Mouse (Mus musculus): ENCODE results near the gene Dcaf11. TPM values are rescaled to one million over a fixed set of nuclear protein-coding genes. Genes with fewer than 3 reads are reported as not detected.

Dcaf11 gene
- total and polyA plus RNA-seq, 3 experiments, result 24.3 to 37.9 TPM; not detected in 1

DNA sequence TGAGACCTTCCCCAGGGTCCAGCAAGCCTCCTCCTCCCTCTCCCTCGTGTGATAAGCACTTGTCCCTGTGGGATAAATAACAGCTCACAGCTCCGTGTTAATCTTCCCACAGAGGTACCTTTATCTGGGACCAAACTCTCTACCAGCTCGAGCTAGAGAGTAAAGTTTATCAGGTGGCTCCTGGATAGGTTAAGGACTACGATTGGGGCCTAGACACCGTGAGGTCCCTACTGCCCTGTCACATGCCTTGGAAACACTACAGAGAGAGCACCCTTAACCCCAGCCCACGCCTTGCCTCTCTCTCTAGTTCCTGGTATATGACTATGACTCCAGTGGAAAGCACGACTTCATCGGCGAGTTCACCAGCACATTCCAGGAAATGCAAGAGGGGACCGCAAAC is 45.9 kb upstream of the Dcaf11 start:
- Histone ChIP-seq H3K9me3 (replicated peaks; ENCODE audit: insufficient read depth, low read length) (no peaks in the 10 kb centered on the region), H3K27ac (ENCODE audit: control insufficient read depth, low read depth, low read length) (no peak overlapping the region), H3K27me3 (ENCODE audit: control insufficient read depth in 1 of 2, insufficient read depth in 2 of 2, low read length in 2 of 2) (peaks cover 7 to 30% of the 10 kb centered on the region in 2 experiments), H3K4me3 (ENCODE audit: control insufficient read depth in 1 of 2, insufficient read depth in 1 of 2, low read depth in 2 of 2, low read length in 2 of 2) (no peak overlapping the region), H3K79me2 (ENCODE audit: control insufficient read depth, insufficient read depth, low read length, poor library complexity) (no peaks in the 10 kb centered on the region), H3K9ac (ENCODE audit: control insufficient read depth, low read depth, low read length, poor library complexity, severe bottlenecking) (no peak overlapping the region), H3K36me3 (ENCODE audit: control insufficient read depth in 1 of 2, insufficient read depth in 2 of 2, low read length in 2 of 2) (no peaks in the 10 kb centered on the region), H3K4me1 (ENCODE audit: control insufficient read depth in 1 of 2, insufficient read depth in 2 of 2, low read length in 2 of 2) (no peaks in the 10 kb centered on the region)
- no peak for DNase-seq (ENCODE audit: low read depth, low spot score)
- TF ChIP-seq USF2 (IDR thresholded peaks at IDR 0.05; ENCODE audit: borderline replicate concordance in 1 of 2, insufficient read depth in 1 of 2, low read depth in 1 of 2, low read length in 2 of 2) (no peak), MYB (IDR thresholded peaks at IDR 0.05; ENCODE audit: low read depth, low read length) (no peak), CHD2 (IDR thresholded peaks at IDR 0.05; ENCODE audit: low read length) (no peak), MEF2A (IDR thresholded peaks at IDR 0.05; ENCODE audit: extremely low read depth, insufficient replicate concordance, low read depth, low read length, poor library complexity, severe bottlenecking) (no peak), MAFK (IDR thresholded peaks at IDR 0.05; ENCODE audit: borderline replicate concordance, low read depth, low read length) (no peak), POLR2AphosphoS2 (IDR thresholded peaks at IDR 0.05; ENCODE audit: low read length) (no peak), HCFC1 (IDR thresholded peaks at IDR 0.05; ENCODE audit: low read depth, low read length) (no peak), ELF1 (IDR thresholded peaks at IDR 0.05; ENCODE audit: low read depth, low read length) (no peak), ZNF384 (IDR thresholded peaks at IDR 0.05; ENCODE audit: low read depth, low read length) (no peak), UBTF (IDR thresholded peaks at IDR 0.05; ENCODE audit: borderline replicate concordance, insufficient read depth, low read depth, low read length) (no peak)

DNA sequence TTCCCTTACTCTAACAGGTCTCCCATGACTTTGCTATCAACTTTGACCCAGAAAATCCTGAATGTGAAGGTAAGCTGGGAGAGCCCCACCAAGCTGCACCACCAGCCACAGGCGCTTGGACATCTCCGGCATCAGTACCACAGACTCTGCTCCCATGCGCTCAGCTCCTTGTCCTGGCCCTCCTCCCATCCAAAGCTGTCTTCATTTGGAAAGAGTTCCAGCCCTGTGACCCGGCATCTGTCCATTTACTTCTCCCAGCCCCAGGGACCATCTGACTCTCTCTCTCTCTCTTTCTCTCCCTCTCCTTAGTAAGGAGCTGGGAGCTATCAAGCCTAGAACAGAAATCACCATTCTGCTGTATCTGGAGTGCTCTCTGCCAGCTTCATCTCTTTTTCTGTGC is 44.0 kb upstream of the Dcaf11 start:
- H3K27me3 ChIP-seq (ENCODE audit: control insufficient read depth in 1 of 2, insufficient read depth in 2 of 2, low read length in 2 of 2), result peaks cover 9 to 29% of the 10 kb centered on the region in 2 experiments
- no peak for TF ChIP-seq ZKSCAN1 (IDR thresholded peaks at IDR 0.05; ENCODE audit: low read depth, low read length)
- TF ChIP-seq NELFE (IDR thresholded peaks at IDR 0.05; ENCODE audit: low read depth, low read length), result no peak
- TF ChIP-seq USF2 (IDR thresholded peaks at IDR 0.05; ENCODE audit: borderline replicate concordance in 1 of 2, insufficient read depth in 1 of 2, low read depth in 1 of 2, low read length in 2 of 2), result no peak
- no peak for TF ChIP-seq ZC3H11A (IDR thresholded peaks at IDR 0.05; ENCODE audit: low read depth, low read length)
- no peak for TF ChIP-seq GABPA (IDR thresholded peaks at IDR 0.05; ENCODE audit: low read depth, low read length)
- no peak for TF ChIP-seq ETS1 (IDR thresholded peaks at IDR 0.05; ENCODE audit: low read depth, low read length)
- no peak for TF ChIP-seq CHD1 (IDR thresholded peaks at IDR 0.05; ENCODE audit: low read depth, low read length)
- no peak for TF ChIP-seq CHD2 (IDR thresholded peaks at IDR 0.05; ENCODE audit: low read length)
- no peak for TF ChIP-seq KAT2A (conservative IDR thresholded peaks at IDR 0.05; ENCODE audit: low read depth, low read length)
- no peak for TF ChIP-seq ZMIZ1 (IDR thresholded peaks at IDR 0.05; ENCODE audit: low read depth, low read length)
- no peak for TF ChIP-seq ZNF384 (IDR thresholded peaks at IDR 0.05; ENCODE audit: low read depth, low read length)
- TF ChIP-seq RCOR1 (IDR thresholded peaks at IDR 0.05; ENCODE audit: low read depth, low read length), result no peak
- TF ChIP-seq JUND (IDR thresholded peaks at IDR 0.05; ENCODE audit: low read depth, low read length), result no peak
- no peak for TF ChIP-seq EP300 (IDR thresholded peaks at IDR 0.05; ENCODE audit: low read depth in 1 of 2, low read length in 2 of 2)
- no peak for TF ChIP-seq CTCF (IDR thresholded peaks at IDR 0.05 in 2 of 3, conservative IDR thresholded peaks at IDR 0.05 in 1 of 3; ENCODE audit: control insufficient read depth in 1 of 3, insufficient read depth in 1 of 3, low read depth in 2 of 3, low read length in 3 of 3, poor library complexity in 1 of 3, severe bottlenecking in 1 of 3)
- no peak for TF ChIP-seq MXI1 (IDR thresholded peaks at IDR 0.05; ENCODE audit: low read depth, low read length)
- no peak for TF ChIP-seq TBP (IDR thresholded peaks at IDR 0.05; ENCODE audit: low read depth, low read length)

More for the DNA sequence above, 44.0 kb upstream of the Dcaf11 start:
- no peaks in the 10 kb centered on the region for H3K36me3 ChIP-seq (ENCODE audit: control insufficient read depth in 1 of 2, insufficient read depth in 2 of 2, low read length in 2 of 2)
- no peak overlapping the region for H3K9ac ChIP-seq (ENCODE audit: control insufficient read depth, low read depth, low read length, poor library complexity, severe bottlenecking)
- no peaks in the 10 kb centered on the region for H3K9me3 ChIP-seq (replicated peaks; ENCODE audit: insufficient read depth, low read length)
- H3K4me3 ChIP-seq (ENCODE audit: control insufficient read depth in 1 of 2, insufficient read depth in 1 of 2, low read depth in 2 of 2, low read length in 2 of 2), result no peak overlapping the region
- H3K27ac ChIP-seq (ENCODE audit: control insufficient read depth, low read depth, low read length), result no peak overlapping the region
- no peak for DNase-seq (ENCODE audit: low read depth, low spot score)
- H3K79me2 ChIP-seq (ENCODE audit: control insufficient read depth, insufficient read depth, low read length, poor library complexity), result no peaks in the 10 kb centered on the region
- H3K4me1 ChIP-seq (ENCODE audit: control insufficient read depth in 1 of 2, insufficient read depth in 2 of 2, low read length in 2 of 2), result no peaks in the 10 kb centered on the region

Measured in MEL (cell line).